In the genomic region with DNA sequence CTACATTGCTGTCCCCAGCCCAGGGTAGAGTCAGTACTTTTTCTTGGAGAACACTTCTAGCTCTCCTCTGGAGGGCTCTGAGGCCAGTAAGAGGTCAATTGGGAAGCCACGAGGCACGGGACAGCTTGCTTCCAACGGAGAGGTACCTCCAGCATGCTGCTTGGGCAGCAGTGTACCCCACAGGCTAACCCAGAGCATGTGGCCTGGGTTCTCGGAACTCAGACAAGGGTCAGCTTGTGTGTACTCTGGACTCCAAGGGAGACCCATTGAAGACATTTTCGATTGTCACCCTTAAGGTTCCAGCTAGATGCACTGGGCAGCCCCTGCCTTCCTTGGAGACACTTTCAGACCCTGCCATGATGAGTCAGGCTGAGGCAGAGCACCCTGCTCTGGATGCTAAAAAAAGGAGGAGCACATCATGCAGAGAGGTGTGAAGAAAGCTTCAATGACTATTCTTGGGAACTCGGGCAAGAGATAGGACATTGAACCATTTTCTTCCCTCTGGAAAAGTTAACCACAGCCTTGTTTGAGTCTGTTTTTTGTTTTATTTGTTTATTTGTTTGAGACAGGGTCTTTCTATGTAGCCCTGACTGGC, we compare ENCODE assay signal across 11 mouse cellular contexts. TPM values are rescaled to one million over a fixed set of nuclear protein-coding genes. Genes with fewer than 3 reads are reported as not detected.
DNase-seq lines count a peak whose midpoint lies in the region; ATAC-seq and TF ChIP-seq lines count a peak whose summit lies in the region.
"Had no signal": no experiment of that assay in that cellular context is flagged by ENCODE, and none has a peak within 500 bp of the region (broad histone marks: within the 10 kb centered on the region; RNA-seq: fewer than 3 reads in every experiment).

No protein-coding gene starts in this region.

- H3K36me3 ChIP-seq in macrophage (ENCODE audit: inconsistent target): no peaks in the 10 kb centered on the region
- no peaks in the 10 kb centered on the region for H3K36me3 ChIP-seq in midbrain, embryonic 10.5 days
- H3K36me3 ChIP-seq: forebrain, embryonic 10.5 days had no signal

- peaks cover 26% of the 10 kb centered on the region for H3K79me2 ChIP-seq in macrophage (ENCODE audit: inconsistent target)

- DNase-seq in heart, adult 18-20 months: peak; percentile 35 to 60
- DNase-seq in heart, postnatal 4 days: no peak
- DNase-seq in lung, adult 2 months: peak; percentile 34
- no peak for DNase-seq in lung, postnatal 10 days
- DNase-seq in brain, adult 2 months (ENCODE audit: low read depth, low spot score): peak; percentile 68
- no peak for DNase-seq in midbrain, embryonic 10.5 days (ENCODE audit: low spot score)
- DNase-seq: kidney, postnatal 25 days had no signal

- H3K4me1 ChIP-seq in lung, adult 2 months (ENCODE audit: control insufficient read depth, insufficient read depth, low read length): peaks cover 11% of the 10 kb centered on the region
- H3K4me1 ChIP-seq in midbrain, embryonic 10.5 days: peaks cover 22% of the 10 kb centered on the region

- no peak for TF ChIP-seq CTCF in lung, adult 2 months (IDR thresholded peaks at IDR 0.05; ENCODE audit: insufficient read depth, low read length)

- H3K27me3 ChIP-seq in midbrain, embryonic 10.5 days (ENCODE audit: low read depth, poor library complexity, severe bottlenecking): peaks cover 52% of the 10 kb centered on the region

- no peaks in the 10 kb centered on the region for H3K9me3 ChIP-seq in midbrain, embryonic 10.5 days (replicated peaks)
- H3K9me3 ChIP-seq: forebrain, embryonic 10.5 days had no signal

- 28% methylated on average over 6 of the region's 6 CpGs for WGBS in lung, adult 2 months
- 70% methylated on average over 6 of the region's 6 CpGs for WGBS in macrophage (ENCODE audit: missing documents)
- 70% methylated on average over 6 of the region's 6 CpGs for WGBS in midbrain, embryonic 10.5 days

- H3K4me3 ChIP-seq in lung, adult 2 months (replicated peaks; ENCODE audit: extremely low read depth, low read depth, low read length): no peak overlapping the region
- no peak overlapping the region for H3K4me3 ChIP-seq in macrophage (ENCODE audit: inconsistent target)
- H3K4me3 ChIP-seq in midbrain, embryonic 10.5 days: no peak overlapping the region
- H3K4me3 ChIP-seq: forebrain, embryonic 10.5 days; myocyte had no signal

- no peak for ATAC-seq in megakaryocyte, adult 5-6 weeks (ENCODE audit: poor library complexity, severe bottlenecking)

- H3K27ac ChIP-seq in macrophage: peak overlapping the region; percentile 88
- no peak overlapping the region for H3K27ac ChIP-seq in midbrain, embryonic 10.5 days (replicated peaks)
- H3K27ac ChIP-seq: forebrain, embryonic 10.5 days had no signal

- TF ChIP-seq POLR2A in lung, adult 2 months (IDR thresholded peaks at IDR 0.05; ENCODE audit: borderline replicate concordance, extremely low read depth, low read depth, low read length): peak; percentile 42; the same call in 1 of the 2 replicates

RNA-seq across cellular contexts. Expression of a gene that starts 4.4 kb away (rescaled TPM):
- 10 to 100 TPM; 74.3 to 76.9 TPM for total RNA-seq in heart, adult 18-20 months (2021)
- 10 to 100 TPM; 65.3 to 68.2 TPM for total RNA-seq in heart, postnatal 4 days (2021)
- polyA plus RNA-seq in lung, adult 2 months (2012; rRNA removed): 144 and 340 TPM in 2 replicates
- 10 to 100 TPM in 16 of 26 experiments, 1 to 10 TPM in 10; 4.1 to 68.4 (median 11.7) TPM for total RNA-seq in macrophage (2018; cell fraction: chromatin; rRNA removed)
- 10 to 100 TPM in 25 of 26 experiments, 1 to 10 TPM in 1; 7.5 to 87.4 (median 24.8) TPM for total RNA-seq in macrophage (2018; cell fraction: cytosol; rRNA removed)
- 10 to 100 TPM; 12.5 to 98.5 (median 28.2) TPM for total RNA-seq in macrophage (2018; cell fraction: nucleus; rRNA removed)
- polyA plus RNA-seq in macrophage (2018): 3.1 to 17.3 TPM (median 5.7 TPM) in 3 replicates
- 70.6 and 72.1 TPM in 2 replicates for total RNA-seq in megakaryocyte, adult 5-6 weeks (2015)
- 18.9 and 25.5 TPM in 2 replicates for total RNA-seq in megakaryocyte, adult 5-6 weeks (2017)
- 4.0 and 4.1 TPM in 2 replicates for polyA plus RNA-seq in midbrain, embryonic 10.5 days (2016; fragmentation: Nextera tagmentation; extraction: Ambion mirVana)

RNA-seq across cellular contexts. Expression of a gene that starts 18.2 kb away (rescaled TPM):
- 1 to 10 TPM; 5.9 to 9.5 TPM for total RNA-seq in heart, adult 18-20 months (2021)
- 10 to 100 TPM; 34.9 to 36.3 TPM for total RNA-seq in heart, postnatal 4 days (2021)
- 0.53 and 1.8 TPM in 2 replicates for polyA plus RNA-seq in lung, adult 2 months (2012; rRNA removed)
- 1 to 10 TPM in 4 of 26 experiments, under 1 TPM in 3, not detected in 19; 0.82 to 1.6 (median 1.3) TPM for total RNA-seq in macrophage (2018; cell fraction: chromatin; rRNA removed)
- total RNA-seq in macrophage (2018; cell fraction: cytosol; rRNA removed): 1 to 10 TPM; 1.2 to 3.9 (median 2.3) TPM
- 1 to 10 TPM in 10 of 26 experiments, under 1 TPM in 8, not detected in 8; 0.70 to 2.0 (median 1.1) TPM for total RNA-seq in macrophage (2018; cell fraction: nucleus; rRNA removed)
- polyA plus RNA-seq in macrophage (2018): 1.1 to 6.6 TPM (median 2.6 TPM) in 3 replicates
- total RNA-seq in megakaryocyte, adult 5-6 weeks (2015): 40.0 and 43.6 TPM in 2 replicates
- total RNA-seq in megakaryocyte, adult 5-6 weeks (2017): 40.6 and 43.1 TPM in 2 replicates
- 38.0 and 38.7 TPM in 2 replicates for polyA plus RNA-seq in midbrain, embryonic 10.5 days (2016; fragmentation: Nextera tagmentation; extraction: Ambion mirVana)

Comparison
In these comparisons a context has a peak if more than half of its experiments do, and no peak if none do; other contexts are left out.
1. DNase-seq: peak in heart, adult 18-20 months (2 of 2), lung, adult 2 months (single experiment) and brain, adult 2 months (single experiment); none in heart, postnatal 4 days (single experiment), lung, postnatal 10 days (single experiment) and midbrain, embryonic 10.5 days (single experiment).